Mouse (Mus musculus) CD4-positive, CD25-positive, alpha-beta regulatory T cell, adult 2 months (primary cell): ENCODE measurements around the gene Dbx2.

Experiments used
- DNase-seq: peaks from one replicate; pipeline ENCODE4 v3.0.0-alpha.2; 2012; ENCODE audit warnings: low read depth, low spot score

Dbx2 gene

GRCm38 (mm10) chr15:95622797-95623196 is 33.0 kb downstream of the Dbx2 start:
- DNase-seq = no peak

DNA sequence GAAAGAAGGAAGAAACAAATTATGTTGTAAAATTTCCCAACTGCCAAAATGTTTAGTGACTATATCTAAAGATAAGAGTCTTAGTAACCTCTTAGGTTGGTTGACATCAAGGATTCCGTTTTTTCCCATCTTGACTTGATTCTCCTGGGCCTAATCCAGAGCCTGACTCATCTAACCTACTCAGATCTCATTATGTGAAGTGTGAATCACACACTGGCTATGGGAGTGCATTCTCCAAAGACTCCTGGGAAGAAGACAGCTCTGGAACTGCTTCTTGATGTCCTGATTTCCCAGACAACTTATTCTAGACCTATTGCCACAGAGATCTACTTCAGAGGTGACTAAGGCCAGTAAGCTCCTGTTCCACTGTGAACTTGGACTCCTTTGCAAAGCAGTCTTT is 43.2 kb downstream of the Dbx2 start:
- no peak for DNase-seq

GRCm38 (mm10) chr15:95601179-95601578 is 54.6 kb downstream of the Dbx2 start:
- no peak for DNase-seq

GRCm38 (mm10) chr15:95598630-95599029 is 57.1 kb downstream of the Dbx2 start:
- DNase-seq = peak; percentile 1

DNA sequence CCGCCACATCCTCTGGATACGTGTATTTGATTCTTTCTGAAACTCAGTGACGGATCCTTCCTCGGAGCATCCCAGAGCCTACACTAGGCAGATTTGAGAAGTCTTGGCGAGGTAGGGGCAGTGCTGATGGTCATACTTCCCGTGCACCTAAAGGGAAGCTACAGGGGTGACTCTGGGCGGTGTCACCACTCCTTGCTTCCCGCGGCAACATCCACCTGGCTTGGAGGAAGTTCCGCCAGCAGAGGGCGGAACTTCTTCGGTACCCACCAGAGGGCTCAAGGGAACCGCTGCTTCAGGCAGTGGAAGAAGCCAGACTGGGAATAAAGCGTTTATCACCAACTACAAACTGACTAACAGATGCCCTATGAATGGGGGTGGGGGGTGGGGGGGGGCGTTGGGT is 68.9 kb downstream of the Dbx2 start:
- no peak for DNase-seq

DNA sequence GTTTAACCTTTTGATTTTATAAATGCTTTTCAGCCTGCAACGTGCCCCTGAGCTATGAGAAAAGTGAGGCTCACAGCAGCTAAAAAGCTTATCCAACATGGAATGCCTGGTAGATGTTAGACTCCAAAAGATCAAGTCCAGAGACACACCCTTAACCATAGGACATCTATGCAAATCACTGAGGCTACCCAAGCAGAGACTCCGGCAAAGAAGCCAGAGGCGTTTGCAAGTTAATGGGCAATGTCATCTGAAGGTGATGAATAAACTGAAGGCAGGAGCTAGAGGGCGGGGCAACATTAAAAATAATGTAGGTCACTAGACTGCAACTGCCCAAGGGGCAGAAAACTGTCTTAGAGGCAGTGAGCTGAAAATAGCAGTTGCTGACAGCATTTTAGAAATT is 70.9 kb downstream of the Dbx2 start:
- DNase-seq = no peak

DNA sequence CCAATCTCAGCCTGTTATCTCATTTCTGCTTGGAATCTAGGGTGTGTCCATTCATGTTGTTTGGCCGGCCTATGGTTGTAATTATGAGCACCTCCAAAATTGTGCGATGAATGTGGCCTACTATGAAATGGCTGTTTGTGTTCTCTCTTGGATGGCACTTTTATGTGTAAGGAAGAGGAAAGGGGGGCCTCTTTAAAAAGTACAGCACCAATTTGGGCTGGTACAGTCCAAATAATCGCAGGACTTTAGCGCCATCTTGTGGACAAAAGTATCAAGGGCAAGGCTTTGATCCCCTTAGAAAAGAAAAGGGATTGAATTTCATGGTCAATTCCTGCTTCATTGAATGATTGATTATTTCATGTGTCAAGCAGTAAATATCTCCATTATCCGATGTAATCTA is 81.1 kb downstream of the Dbx2 start:
- peak; percentile 35 for DNase-seq
